Mouse (Mus musculus) heart, postnatal 0 days (tissue): ENCODE data around the gene Reps1.

ENCODE experiments used
- CTCF ChIP-seq: IDR thresholded peaks from 2 replicates; pipeline ENCODE4 v1.5.1; 2016; ENCODE audit warnings: antibody characterized with exemption, control low read depth, low read depth
- EP300 ChIP-seq: IDR thresholded peaks from 2 replicates; pipeline ENCODE4 v1.6.1; 2016; ENCODE audit warnings: antibody characterized with exemption, low read depth

DNA sequence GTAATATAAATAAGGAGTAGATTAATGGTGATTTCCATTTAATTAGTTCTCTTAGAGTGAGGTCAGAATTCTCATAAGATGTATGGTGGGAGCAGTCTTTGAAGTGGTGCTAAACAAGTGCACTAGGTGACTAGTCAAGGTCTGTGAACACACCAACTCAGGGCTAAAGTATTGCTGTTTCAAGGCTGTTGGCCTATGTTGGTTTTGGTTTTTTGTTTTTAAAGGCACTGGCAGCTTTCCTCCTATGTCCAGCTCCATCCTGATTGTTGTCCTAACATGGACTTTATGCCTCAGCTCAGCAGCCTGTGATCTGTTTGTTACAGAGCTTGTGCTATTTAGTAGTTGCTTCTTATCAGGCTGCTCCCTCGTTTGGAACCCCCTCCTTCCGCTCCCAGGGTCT lies 13.2 kb downstream of the Reps1 start:
- TF ChIP-seq EP300 (no peak), CTCF (no peak)
